Mouse (Mus musculus): ENCODE measurements around the gene Xxylt1.

DNA sequence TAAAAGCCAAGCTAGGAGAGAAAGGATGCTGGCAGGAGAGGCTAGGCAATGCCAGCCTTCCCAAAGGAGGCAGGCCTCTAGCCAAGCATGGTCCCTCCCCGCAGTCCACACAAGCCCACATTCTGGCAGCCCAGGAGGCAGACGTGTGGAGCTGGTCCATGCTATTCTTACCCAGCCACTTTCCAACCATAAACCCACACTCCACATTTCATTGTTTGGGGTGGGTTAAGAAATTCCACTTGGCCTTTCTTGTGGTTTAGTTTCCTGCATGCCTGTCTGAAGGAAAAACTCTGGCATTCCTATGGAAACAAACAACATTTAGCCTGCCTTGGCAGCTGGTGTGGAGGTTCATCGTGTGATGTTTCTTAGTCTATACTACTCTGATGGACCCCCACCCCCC is 61.7 kb downstream of the Xxylt1 start:
- no peak for TF ChIP-seq CTCF (IDR thresholded peaks at IDR 0.05)
- no peak for TF ChIP-seq POLR2A (IDR thresholded peaks at IDR 0.05; ENCODE audit: insufficient read depth, low read depth, low read length)

Data from heart, adult 2 months (tissue).